Mouse (Mus musculus) layer of hippocampus, adult 2 months (tissue): ENCODE results near the gene Tmem79. TPM values are rescaled to one million over a fixed set of nuclear protein-coding genes. Genes with fewer than 3 reads are reported as not detected.
"Not testable (repeated sequence)": the region's sequence is repeated elsewhere in the genome, so short reads cannot be mapped to it uniquely, and the experiment has no call there.

Experiments
- DNase-seq, 2 experiments: peaks; one replicate each; pipeline ENCODE4 v3.0.0; 2022; ENCODE audit warnings: low spot score in 2 of 2
- H3K27ac ChIP-seq: fragments of 200-600 bp; 2 replicates; pipeline ENCODE4 v1.8.1; 2022
- H3K4me3 ChIP-seq: fragments of 200-600 bp; 2 replicates; pipeline ENCODE4 v1.8.1; 2022; ENCODE audit warnings: mild to moderate bottlenecking
- CTCF ChIP-seq: fragments of 200-600 bp; conservative IDR thresholded peaks from 2 replicates; pipeline ENCODE4 v1.8.1; 2022; ENCODE audit warnings: antibody characterized with exemption, mild to moderate bottlenecking, moderate library complexity
- total RNA-seq, 2 experiments: library from RNA; stranded (reverse); gene quantifications; 2 replicates each; pipeline ENCODE4 v1.2.3; 2021

Gene Tmem79
- total RNA-seq, 2 experiments from 2014 or later = 0.64 to 1.1 TPM

GRCm38 (mm10) chr3:88291970-88292369, 44.0 kb downstream of the Tmem79 start:
- DNase-seq = peak in 1 of 2 experiments; percentile 13
- TF ChIP-seq CTCF = peak; percentile 75
- Histone ChIP-seq H3K4me3 (no peak overlapping the region), H3K27ac (no peak overlapping the region)

GRCm38 (mm10) chr3:88288133-88288713, 47.7 kb downstream of the Tmem79 start:
- not testable (repeated sequence) for H3K4me3 ChIP-seq, H3K27ac ChIP-seq, DNase-seq

GRCm38 (mm10) chr3:88287110-88287509, 48.8 kb downstream of the Tmem79 start, which contains the start of gene Gm38392:
TSS of gene Gm38392 (minus strand) at chr3:88287210.
- no peak for DNase-seq
- TF ChIP-seq CTCF = no peak
- no peak within 1 kb of the TSS for H3K27ac ChIP-seq
- H3K4me3 ChIP-seq = no peak within 1 kb of the TSS

DNA sequence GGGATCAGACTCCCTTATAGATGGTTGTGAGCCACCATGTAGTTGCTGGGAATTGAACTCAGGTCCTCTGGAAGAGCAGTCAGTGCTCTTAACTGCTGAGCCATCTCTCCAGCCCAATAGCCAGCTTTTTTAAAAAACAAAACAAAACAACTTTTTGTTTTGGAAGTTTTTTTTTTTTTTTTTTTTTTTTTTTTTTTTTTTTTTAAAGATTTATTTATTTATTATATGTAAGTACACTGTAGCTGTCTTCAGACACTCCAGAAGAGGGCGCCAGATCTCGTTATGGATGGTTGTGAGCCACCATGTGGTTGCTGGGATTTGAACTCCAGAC, 50.4 kb downstream of the Tmem79 start:
- not testable (repeated sequence) for DNase-seq, H3K4me3 ChIP-seq, H3K27ac ChIP-seq

DNA sequence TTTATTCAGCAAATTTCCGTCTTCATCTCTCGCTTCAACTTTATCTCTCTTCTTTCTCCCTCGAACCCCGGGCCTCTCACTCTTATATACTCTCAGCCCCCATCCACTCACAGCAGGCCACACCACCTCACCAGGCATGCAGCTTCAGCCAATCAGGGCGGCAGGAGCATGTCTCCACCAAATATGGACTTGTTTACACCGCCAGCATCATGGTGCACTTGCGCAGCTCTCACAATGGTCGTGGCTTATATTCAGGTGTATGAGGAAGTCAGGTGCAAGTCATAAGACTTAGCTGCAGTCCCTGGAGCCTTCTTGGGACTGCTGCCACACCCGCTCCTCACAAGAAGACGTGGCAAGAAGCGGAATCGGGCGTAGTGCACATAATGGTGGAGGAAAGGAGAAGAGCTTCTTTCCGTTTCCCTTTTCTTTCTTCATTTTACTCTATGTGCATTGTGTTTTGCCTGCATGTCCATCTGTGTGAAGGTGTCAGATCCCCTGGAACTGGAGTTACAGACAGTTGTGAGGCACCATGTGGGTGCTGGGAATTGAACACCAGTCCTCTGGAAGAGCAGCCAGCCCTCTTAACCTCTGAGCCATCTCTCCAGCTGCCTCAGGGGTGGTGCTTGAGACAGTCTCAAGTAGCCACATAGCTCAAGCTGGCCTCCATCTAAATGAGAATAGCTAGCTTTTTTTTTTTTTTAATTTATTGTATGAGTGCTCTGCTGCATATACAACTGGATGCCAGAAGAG, 51.0 kb downstream of the Tmem79 start:
- DNase-seq, H3K4me3 ChIP-seq, H3K27ac ChIP-seq: not testable (repeated sequence)

DNA sequence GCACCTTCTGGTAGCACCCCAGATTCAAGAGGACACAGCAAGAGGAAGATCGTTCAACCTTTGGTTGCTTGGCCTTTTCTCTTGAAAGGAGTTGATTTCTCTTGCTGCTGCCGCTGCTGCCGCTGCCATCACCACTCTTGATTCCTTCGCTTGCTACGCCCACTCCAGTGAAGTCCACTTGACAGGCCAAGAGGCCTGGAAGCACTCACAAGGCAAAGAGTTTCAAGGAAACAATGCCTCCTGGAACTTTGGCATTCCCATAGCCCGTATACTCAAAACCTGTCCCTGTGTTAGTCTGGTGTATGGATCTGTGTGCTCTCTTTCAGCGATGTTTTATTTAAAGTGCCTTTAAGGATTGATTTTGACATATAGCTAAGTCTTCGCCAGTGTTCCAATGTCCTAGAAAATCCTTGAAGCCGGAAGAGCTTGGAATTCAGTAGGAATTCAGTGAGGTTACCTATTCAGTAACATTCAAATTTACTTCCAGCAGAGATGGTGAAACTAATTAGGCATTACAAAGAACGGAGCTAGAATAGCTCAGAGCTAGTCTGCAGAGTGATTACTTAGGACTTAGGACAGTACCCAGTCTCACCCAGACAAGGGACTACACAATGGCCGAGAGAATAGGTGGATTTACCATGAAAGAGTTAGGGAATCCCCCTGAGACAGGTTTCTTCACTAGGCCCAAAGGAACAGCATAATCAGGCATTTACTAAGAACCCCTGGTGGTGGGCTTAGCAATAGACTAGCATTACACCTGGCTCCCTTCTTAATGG, 54.6 kb downstream of the Tmem79 start:
- not testable (repeated sequence) for DNase-seq, H3K4me3 ChIP-seq

DNA sequence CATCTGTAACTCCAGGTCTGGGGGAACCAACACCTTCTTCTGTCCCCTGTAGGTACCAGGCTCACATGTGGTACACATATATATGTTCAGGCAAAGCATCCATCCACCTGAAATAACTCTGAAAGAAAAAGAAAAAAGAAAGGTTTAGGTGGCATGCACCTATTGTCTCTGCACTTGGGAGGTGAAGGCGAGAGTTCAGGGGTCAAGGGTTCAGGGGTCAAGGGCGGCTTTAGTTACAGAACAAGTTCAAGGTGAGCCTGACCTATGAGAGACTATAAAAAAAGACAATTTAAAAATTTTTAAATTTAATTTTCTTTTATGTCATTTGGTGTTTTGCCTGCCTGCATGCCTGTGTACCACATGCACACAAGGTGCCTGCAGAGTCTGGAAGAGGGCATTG, 55.9 kb downstream of the Tmem79 start:
- DNase-seq = no peak
- H3K27ac ChIP-seq = no peak overlapping the region
- no peak for TF ChIP-seq CTCF
- no peak overlapping the region for H3K4me3 ChIP-seq

More for the DNA sequence above, 54.6 kb downstream of the Tmem79 start:
- H3K27ac ChIP-seq = not testable (repeated sequence)

Other genes starting within 250 kb of the Tmem79 start
- gene Mef2d, start 193.8 kb downstream of the Tmem79 start, total RNA-seq = 100 to 1,000 TPM; 206 to 210 TPM
- not detected for gene Rhbg, start 81.4 kb downstream of the Tmem79 start, total RNA-seq
- gene Gm38392, start 48.9 kb downstream of the Tmem79 start, total RNA-seq = under 1 TPM in 1 of 2 experiments, not detected in 1; 0.59 TPM
- gene Tsacc, start 39.1 kb downstream of the Tmem79 start, total RNA-seq = 1 to 10 TPM; 3.0 to 5.2 TPM
- gene Cct3, start 39.0 kb downstream of the Tmem79 start, total RNA-seq = 100 to 1,000 TPM; 171 to 193 TPM
- gene Glmp, start 11.1 kb downstream of the Tmem79 start, total RNA-seq = 10 to 100 TPM; 68.9 to 77.9 TPM
- gene Smg5, start 112 bp upstream of the Tmem79 start, total RNA-seq = 10 to 100 TPM; 72.7 to 82.2 TPM
- gene Paqr6, start 28.4 kb upstream of the Tmem79 start, total RNA-seq = 10 to 100 TPM; 14.8 to 16.5 TPM
- under 1 TPM in 1 of 2 experiments, not detected in 1; 0.36 TPM for gene Bglap3, start 36.6 kb upstream of the Tmem79 start, total RNA-seq
- not detected for gene Bglap2, start 42.6 kb upstream of the Tmem79 start, total RNA-seq
- under 1 TPM in 1 of 2 experiments, not detected in 1; 0.96 TPM for gene Bglap, start 48.3 kb upstream of the Tmem79 start, total RNA-seq
- gene Pmf1, start 74.2 kb upstream of the Tmem79 start, total RNA-seq = 1 to 10 TPM; 6.4 to 6.8 TPM
- 10 to 100 TPM; 69.5 to 71.8 TPM for gene Slc25a44, start 89.0 kb upstream of the Tmem79 start, total RNA-seq
- gene Sema4a, start 125.0 kb upstream of the Tmem79 start, total RNA-seq = 10 to 100 TPM; 37.0 to 42.9 TPM
- gene Lmna, start 173.8 kb upstream of the Tmem79 start, total RNA-seq = 10 to 100 TPM; 34.6 to 36.1 TPM
- gene Mex3a, start 196.2 kb upstream of the Tmem79 start, total RNA-seq = 1 to 10 TPM; 2.8 to 3.7 TPM
- not detected for gene Rab25, start 212.2 kb upstream of the Tmem79 start, total RNA-seq
- gene Lamtor2, start 216.9 kb upstream of the Tmem79 start, total RNA-seq = 100 to 1,000 TPM in 1 of 2 experiments, 10 to 100 TPM in 1; 96.0 to 106 TPM
- gene Ubqln4, start 217.6 kb upstream of the Tmem79 start, total RNA-seq = 100 to 1,000 TPM; 110 to 116 TPM
- gene Ssr2, start 239.7 kb upstream of the Tmem79 start, total RNA-seq = 10 to 100 TPM; 86.8 to 91.6 TPM